Mouse (Mus musculus): ENCODE data around the gene Chac1.

Gene Chac1

DNA sequence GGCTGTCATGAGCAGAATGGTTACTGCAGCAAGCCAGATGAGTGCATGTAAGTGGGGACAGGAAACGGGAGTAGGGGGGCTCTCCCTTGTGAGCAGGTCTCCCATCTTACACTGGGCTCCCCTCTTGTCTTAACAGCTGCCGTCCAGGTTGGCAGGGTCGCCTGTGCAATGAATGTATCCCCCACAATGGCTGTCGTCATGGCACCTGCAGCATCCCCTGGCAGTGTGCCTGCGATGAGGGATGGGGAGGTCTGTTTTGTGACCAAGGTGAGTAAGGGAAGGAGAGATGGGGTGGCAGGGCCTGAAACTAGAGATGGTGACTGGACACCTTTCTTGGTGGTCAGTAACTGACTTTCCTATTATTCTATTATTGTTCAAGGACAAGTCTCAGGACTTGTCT lies 22.5 kb upstream of the Chac1 start:
- DNase-seq: no peak

DNA sequence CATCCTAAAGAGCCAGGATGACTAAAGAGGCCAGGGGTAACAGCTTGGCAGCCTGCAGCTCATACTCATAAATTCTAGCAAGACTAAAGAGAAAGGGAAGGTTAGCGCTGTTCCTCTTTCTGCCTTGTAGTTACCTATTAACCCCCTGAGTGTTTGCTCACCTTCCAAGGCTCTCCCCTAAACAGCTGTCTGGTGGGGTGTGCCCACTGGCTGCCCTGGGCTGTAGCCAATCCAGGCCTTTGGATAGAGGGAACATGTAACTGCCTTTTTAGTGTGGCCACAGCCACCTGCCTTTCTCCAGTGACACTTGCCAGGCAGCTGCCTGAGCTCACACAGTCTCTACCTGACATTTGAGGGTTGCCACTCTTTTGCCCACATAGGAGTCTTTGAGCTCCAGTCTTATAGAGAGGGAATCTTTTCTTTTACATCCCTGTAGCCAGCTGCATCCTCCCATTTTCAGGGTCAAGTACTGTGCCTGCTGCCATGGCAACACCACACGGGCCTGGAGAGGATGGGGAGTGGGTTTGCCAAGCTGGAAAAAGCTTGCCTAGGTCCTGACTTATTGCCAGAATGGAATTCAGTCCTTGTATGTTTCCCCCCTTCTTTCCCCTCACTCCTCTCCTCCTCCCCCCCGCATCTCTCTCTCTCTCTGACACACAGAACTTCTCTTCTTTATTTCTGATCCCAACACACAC lies 21.8 kb upstream of the Chac1 start:
- no peak for DNase-seq

- DNase-seq: no peak
These were observed 20.2 kb upstream of the Chac1 start for GRCm38 (mm10) chr2:119330795-119331194.

DNA sequence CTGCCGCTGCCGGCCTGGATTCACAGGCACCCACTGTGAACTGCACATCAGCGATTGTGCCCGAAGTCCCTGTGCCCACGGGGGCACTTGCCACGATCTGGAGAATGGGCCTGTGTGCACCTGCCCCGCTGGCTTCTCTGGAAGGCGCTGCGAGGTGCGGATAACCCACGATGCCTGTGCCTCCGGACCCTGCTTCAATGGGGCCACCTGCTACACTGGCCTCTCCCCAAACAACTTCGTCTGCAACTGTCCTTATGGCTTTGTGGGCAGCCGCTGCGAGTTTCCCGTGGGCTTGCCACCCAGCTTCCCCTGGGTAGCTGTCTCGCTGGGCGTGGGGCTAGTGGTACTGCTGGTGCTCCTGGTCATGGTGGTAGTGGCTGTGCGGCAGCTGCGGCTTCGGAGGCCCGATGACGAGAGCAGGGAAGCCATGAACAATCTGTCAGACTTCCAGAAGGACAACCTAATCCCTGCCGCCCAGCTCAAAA lies 18.8 kb upstream of the Chac1 start:
- DNase-seq: no peak

GRCm38 (mm10) chr2:119334135-119334534 lies 16.9 kb upstream of the Chac1 start:
- no peak for DNase-seq

DNA sequence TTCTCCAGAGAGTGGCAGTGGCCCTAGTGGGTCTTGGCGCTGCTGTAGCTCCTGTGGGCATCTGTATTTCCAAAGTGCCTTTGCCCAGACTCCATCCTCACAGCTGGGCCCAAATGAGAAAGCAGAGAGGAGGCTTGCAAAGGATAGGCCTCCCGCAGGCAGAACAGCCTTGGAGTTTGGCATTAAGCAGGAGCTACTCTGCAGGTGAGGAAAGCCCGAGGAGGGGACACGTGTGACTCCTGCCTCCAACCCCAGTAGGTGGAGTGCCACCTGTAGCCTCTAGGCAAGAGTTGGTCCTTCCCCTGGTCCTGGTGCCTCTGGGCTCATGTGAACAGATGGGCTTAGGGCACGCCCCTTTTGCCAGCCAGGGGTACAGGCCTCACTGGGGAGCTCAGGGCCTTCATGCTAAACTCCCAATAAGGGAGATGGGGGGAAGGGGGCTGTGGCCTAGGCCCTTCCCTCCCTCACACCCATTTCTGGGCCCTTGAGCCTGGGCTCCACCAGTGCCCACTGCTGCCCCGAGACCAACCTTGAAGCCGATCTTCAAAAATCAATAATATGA lies 16.0 kb upstream of the Chac1 start:
- DNase-seq: no peak

GRCm38 (mm10) chr2:119335535-119335934 lies 15.5 kb upstream of the Chac1 start:
- no peak for DNase-seq

GRCm38 (mm10) chr2:119336002-119336401 lies 15.0 kb upstream of the Chac1 start:
- no peak for DNase-seq

DNA sequence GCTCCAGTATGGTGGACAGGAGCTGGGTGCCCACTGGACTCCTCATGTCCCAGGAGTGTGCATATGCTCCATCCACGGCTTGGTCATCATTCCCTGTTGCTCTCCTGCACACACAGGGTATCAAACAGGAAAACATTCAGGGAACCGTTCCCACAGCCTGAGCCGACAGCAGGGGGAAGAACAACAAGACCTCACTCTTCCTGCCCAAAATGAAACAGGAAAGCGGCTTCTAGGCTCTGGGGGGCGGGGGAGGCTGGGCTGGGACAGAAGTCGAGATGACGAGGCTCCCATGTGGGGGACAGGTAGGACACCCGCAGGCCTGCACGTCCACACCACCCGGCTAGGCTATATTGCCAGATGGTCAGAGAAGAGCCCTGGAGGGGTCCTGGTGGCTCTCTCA lies 14.6 kb upstream of the Chac1 start:
- no peak for DNase-seq

- DNase-seq: peak; percentile 93
These were observed 13.4 kb upstream of the Chac1 start for GRCm38 (mm10) chr2:119337425-119338265.

DNA sequence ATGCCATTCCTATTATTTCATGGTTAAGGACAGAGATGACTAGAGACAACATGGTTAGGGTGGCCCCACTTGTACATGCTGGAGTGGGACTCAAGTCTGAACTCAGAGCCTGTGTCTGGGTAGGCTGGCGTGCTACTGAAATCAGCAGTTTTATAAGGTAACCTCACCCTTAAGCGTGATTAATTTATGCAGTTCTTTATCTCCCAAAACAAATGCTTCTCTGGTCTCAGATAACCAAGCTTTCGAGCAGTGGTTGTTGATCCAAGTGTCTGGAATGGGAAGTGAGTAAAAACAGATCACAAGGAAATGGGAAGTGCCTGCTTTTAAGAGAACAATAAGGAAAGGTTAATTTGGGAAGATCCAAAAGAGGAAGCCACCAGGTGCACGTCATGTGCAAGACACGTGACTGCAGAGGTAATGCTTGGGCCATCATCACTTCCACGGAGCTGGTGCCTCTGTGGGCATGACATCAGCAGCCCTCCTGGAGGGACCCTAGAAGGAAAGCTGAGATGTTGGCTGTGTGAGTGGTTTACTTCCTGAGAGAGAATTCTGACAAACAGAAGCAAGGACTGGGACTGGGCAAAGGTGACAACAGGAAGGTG lies 6.4 kb upstream of the Chac1 start:
- DNase-seq: no peak

- DNase-seq: no peak
These were observed 2.7 kb downstream of the Chac1 start for GRCm38 (mm10) chr2:119353707-119354106.

DNA sequence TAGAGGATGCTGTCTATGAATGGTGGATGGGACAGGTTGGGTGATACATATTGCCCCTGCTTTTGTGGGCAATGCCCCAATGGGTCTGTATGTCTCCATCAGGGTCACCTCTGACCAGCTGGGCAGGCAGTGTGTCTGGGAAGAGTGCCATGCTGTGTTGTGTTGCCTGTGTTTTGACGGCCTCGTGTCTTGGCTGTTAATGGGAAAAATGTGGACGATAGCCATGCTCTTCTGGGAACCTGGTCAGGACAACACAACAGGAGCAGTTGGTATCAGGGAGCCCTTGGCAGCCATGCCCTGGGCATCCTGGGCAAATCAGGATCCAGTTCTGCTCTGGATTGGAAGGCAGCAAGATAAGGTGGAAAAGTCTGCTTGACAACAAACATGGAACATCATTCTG lies 4.1 kb downstream of the Chac1 start:
- DNase-seq: peak; percentile 87

GRCm38 (mm10) chr2:119355651-119356050 lies 4.6 kb downstream of the Chac1 start:
- DNase-seq: peak; percentile 85

DNA sequence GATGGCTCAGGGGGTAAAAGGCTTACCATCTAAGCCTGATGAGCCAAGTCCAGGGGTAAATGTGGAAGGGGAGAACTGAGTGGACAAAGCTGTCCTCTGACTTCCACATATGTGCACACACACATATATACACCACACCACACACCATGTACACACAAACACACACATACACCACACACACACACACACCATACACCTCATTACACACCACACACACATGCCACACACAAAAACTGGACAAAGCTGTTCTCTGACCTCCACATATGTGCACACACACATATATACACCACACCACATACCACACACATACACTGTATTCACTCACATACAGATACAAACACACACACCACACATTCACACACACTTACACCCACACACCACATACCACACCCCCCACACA lies 5.3 kb downstream of the Chac1 start:
- no peak for DNase-seq

GRCm38 (mm10) chr2:119356805-119357204 lies 5.8 kb downstream of the Chac1 start:
- no peak for DNase-seq

GRCm38 (mm10) chr2:119358249-119358648 lies 7.2 kb downstream of the Chac1 start:
- DNase-seq: no peak

DNA sequence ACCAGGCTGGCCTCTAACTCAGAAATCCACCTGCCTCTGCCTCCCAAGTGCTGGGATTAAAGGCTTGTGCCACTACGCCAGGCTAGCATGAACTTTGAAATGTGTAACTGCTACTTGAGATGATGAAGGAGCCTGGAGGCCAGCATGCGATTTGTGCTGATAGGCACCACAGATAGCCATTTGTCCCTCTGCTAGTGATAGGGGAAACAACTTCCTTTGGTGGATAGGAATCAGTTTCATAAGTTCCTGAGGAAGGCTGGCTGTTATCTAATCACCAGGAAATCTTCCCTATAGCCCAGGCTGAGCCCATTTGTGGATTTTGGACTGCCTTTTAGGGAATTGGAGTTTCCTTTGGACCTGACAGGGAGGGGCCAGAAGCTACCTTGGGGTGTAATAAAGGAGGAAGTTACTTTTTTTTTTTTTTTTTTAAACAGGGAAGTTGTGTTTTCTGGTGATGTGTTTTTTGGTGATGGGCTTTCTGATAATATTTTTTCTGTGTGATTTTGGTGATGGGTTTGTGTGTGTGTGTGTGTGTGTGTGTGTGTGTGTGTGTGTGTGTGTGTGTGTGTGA lies 8.8 kb downstream of the Chac1 start:
- no peak for DNase-seq

GRCm38 (mm10) chr2:119364969-119365368 lies 13.9 kb downstream of the Chac1 start:
- no peak for DNase-seq

GRCm38 (mm10) chr2:119367346-119367745 lies 16.3 kb downstream of the Chac1 start:
- DNase-seq: no peak

- no peak for DNase-seq
These were observed 19.1 kb downstream of the Chac1 start for GRCm38 (mm10) chr2:119370116-119370515.

DNA sequence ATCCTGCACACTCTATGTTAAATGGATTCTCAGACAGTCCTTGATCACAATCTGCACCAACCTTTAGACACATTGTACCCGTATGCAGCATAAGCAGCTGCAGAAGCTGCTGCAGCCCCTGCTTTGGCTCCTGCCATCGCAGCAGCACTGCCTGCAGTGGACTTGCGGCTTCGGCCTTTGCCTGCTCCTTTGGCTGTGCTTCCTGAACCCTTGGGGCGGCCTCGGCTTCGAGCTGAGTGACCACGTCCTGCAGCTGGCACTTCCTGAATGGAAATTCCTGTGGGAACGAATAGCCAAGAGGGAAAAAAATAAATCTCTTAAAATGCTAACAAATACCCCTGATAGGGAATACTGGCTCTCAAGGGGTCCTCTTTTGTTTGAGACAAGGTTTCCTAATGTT lies 26.3 kb downstream of the Chac1 start:
- no peak for DNase-seq

GRCm38 (mm10) chr2:119377826-119378225 lies 26.8 kb downstream of the Chac1 start:
- DNase-seq: no peak

Data from cerebellum, adult 8-10 months (tissue).